Mouse (Mus musculus): Measurements from ENCODE around the gene Uevld. TPM values are rescaled to one million over a fixed set of nuclear protein-coding genes. Genes with fewer than 3 reads are reported as not detected.

Gene Uevld
- total RNA-seq, 2 experiments from 2014 or later, result 14.5 to 15.7 TPM

DNA sequence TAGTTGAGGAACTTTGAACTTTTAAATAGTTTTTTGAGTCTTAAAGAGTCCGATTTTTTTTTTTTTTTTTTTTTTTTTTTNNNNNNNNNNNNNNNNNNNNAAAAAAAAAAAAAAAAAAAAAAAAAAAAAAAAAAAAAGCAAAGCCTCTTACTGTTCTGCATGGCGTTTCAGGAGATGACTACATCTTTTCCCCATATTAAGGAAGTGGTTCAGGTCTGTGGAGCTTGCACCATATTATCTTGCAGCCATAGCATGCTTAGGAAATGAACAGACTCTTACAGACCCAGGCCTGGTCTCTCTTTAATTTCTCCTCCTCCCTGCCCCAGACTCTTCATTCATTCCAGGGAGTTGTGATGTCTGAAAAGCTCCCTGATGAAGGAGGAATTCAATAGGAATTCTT is 77.3 kb downstream of the Uevld start:
- no peak for DNase-seq (ENCODE audit: low spot score in 2 of 2)
- H3K27ac ChIP-seq, result no peak overlapping the region
- no peak overlapping the region for H3K4me3 ChIP-seq
- TF ChIP-seq CTCF (conservative IDR thresholded peaks at IDR 0.05), result no peak

DNA sequence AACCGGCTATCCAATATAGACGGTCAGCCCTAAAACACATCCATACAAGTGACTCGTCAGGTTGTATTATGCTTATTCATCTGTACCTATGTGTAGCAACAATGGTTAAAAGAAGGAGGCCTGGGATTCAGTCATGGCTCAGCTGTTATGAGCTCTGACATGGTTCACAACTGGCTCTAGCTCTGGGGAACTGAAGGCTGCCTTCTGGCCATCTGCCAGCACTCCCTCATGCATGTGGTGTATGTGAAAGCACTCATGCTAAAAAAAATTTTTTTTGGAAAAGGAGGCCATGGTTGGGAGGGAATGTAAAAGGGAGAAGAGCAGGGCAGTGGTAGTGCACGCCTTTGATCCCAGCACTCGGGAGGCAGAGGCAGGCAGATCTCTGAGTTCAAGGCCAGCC is 78.5 kb downstream of the Uevld start:
- no peak for DNase-seq (ENCODE audit: low spot score in 2 of 2)
- no peak for TF ChIP-seq CTCF (conservative IDR thresholded peaks at IDR 0.05)
- Histone ChIP-seq H3K4me3 (no peak overlapping the region), H3K27ac (no peak overlapping the region)

DNA sequence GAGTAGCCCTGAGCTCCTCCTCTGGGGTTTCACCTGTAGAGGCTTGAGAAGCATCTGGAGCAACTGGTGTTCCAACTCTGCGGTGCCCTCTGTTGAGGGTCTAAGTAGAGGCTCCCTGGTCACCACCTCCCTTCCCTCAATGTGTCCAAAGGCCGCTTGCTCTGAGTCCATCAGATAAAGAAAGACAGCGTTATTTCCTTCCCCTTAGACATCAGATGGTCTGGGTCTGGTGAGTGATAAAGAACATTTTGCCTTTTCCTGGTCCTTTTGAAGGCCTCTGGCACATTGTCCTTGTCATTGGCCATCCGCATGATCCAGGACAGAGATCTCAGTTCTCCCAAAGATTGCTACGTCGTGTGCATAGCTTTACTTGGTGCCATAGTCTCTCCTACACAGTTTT is 81.1 kb downstream of the Uevld start:
- TF ChIP-seq CTCF (conservative IDR thresholded peaks at IDR 0.05), result no peak

DNA sequence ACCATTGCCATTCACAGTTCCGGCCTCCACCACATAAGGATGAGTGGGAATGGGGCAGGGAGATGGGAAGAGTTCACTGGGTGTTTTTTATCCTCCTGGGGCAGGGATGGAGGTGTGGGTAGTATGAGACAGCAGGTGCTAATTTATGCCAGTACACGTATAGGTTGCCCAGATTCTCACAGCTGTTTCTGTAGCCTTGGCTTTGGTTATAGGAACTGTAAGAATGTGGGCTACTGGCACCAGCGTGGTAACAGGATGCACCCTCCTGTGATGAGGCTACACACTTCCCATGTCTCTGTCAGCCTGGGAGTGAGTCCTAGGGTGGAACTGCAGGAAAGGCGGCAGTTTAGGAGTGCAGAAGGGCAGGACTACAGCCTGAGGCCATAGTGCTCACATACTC is 81.5 kb downstream of the Uevld start:
- no peak overlapping the region for H3K4me3 ChIP-seq
- no peak for DNase-seq (ENCODE audit: low spot score in 2 of 2)
- H3K27ac ChIP-seq, result no peak overlapping the region
- TF ChIP-seq CTCF (conservative IDR thresholded peaks at IDR 0.05), result no peak

More for the DNA sequence above, 81.1 kb downstream of the Uevld start:
- DNase-seq (ENCODE audit: low spot score in 2 of 2), result no peak
- Histone ChIP-seq H3K27ac (no peak overlapping the region), H3K4me3 (no peak overlapping the region)

Other genes starting within 250 kb of the Uevld start
- gene Saal1, start 247.8 kb downstream of the Uevld start, total RNA-seq (2021), result 10 to 100 TPM; 11.0 to 11.2 TPM
- gene Saa3, start 242.8 kb downstream of the Uevld start, total RNA-seq (2021), result not detected
- gene Saa4, start 225.9 kb downstream of the Uevld start, total RNA-seq (2021), result not detected
- gene Saa1, start 215.5 kb downstream of the Uevld start, total RNA-seq (2021), result not detected
- gene Saa2, start 206.7 kb downstream of the Uevld start, total RNA-seq (2021), result not detected
- 10 to 100 TPM; 14.0 to 14.2 TPM for gene Hps5, start 162.5 kb downstream of the Uevld start, total RNA-seq (2021)
- gene Gtf2h1, start 162.4 kb downstream of the Uevld start, total RNA-seq (2021), result 10 to 100 TPM; 35.0 to 36.1 TPM
- 100 to 1,000 TPM; 280 to 297 TPM for gene Ldha, start 117.1 kb downstream of the Uevld start, total RNA-seq (2021)
- not detected for gene Ldhc, start 97.3 kb downstream of the Uevld start, total RNA-seq (2021)
- gene Tsg101, start 38.6 kb downstream of the Uevld start, total RNA-seq (2021), result 10 to 100 TPM; 75.8 to 77.9 TPM
- gene Gm9999, start 25.1 kb upstream of the Uevld start, total RNA-seq (2021), result not detected
- 10 to 100 TPM; 15.4 to 16.0 TPM for gene Spty2d1, start 49.9 kb upstream of the Uevld start, total RNA-seq (2021)
- 10 to 100 TPM in 1 of 2 experiments, 1 to 10 TPM in 1; 9.8 to 14.0 TPM for gene Tmem86a, start 92.1 kb upstream of the Uevld start, total RNA-seq (2021)
- 100 to 1,000 TPM; 104 to 107 TPM for gene Ptpn5, start 175.2 kb upstream of the Uevld start, total RNA-seq (2021)
- gene Mrgpra6, start 246.4 kb upstream of the Uevld start, total RNA-seq (2021), result not detected

Data from layer of hippocampus, adult 2 months (tissue).